Mouse (Mus musculus) myocyte (in vitro differentiated cells): Measurements from ENCODE around the gene Nxf1.

Experiments
- MYOD1 ChIP-seq, 3 experiments: IDR thresholded peaks; one replicate each; pipeline ENCODE4 v1.6.1; 2011; ENCODE audit warnings: control low read depth in 2 of 3, low read depth in 2 of 3, mild to moderate bottlenecking in 2 of 3, moderate library complexity in 1 of 3; ENCODE audit not compliant: insufficient read length in 2 of 3, control insufficient read depth in 1 of 3
- MYOG ChIP-seq, 3 experiments: IDR thresholded peaks; one replicate each; pipeline ENCODE4 v1.6.1; 2011; ENCODE audit warnings: control low read depth in 2 of 3, low read depth in 2 of 3, mild to moderate bottlenecking in 2 of 3; ENCODE audit not compliant: insufficient read length in 2 of 3, control insufficient read depth in 1 of 3, insufficient read depth in 1 of 3
- TCF3 ChIP-seq: IDR thresholded peaks from one replicate; pipeline ENCODE4 v1.6.1; 2011; ENCODE audit warnings: low read depth, control low read depth; ENCODE audit not compliant: insufficient read length

DNA sequence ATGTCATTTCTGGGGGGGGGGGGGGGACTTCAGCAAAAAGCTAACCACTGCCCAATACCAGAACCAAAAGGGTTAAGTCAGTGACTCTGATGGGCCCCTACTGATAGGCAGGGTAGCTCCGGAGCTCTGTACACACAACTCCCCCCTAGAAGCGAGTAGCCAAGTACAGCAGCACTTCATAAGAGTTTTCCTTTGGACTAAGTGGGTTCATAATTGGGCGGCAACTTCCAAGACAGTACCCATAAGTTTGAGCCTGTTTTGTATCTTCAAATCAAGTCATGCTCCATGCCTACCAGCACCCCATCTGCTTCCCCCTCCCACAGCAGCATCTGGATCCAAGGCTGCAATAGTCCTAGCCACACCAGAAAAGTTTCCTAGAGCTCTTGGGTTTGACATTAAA, 1.2 kb upstream of the Nxf1 start:
- TF ChIP-seq MYOD1 (IDR thresholded peaks at IDR 0.05; ENCODE audit: control insufficient read depth in 1 of 3, insufficient read length in 2 of 3, low read depth in 2 of 3) (no peak), TCF3 (no peak), MYOG (IDR thresholded peaks at IDR 0.05; ENCODE audit: control insufficient read depth in 1 of 3, insufficient read depth in 1 of 3, insufficient read length in 2 of 3, low read depth in 2 of 3) (no peak)
